Mouse (Mus musculus) liver, adult 2 months (tissue): ENCODE measurements at regions not wholly inside any gene's neighbourhood (a gene's known extent, or its start where the extent isn't known, plus 50 kb on each side); places are given as distances from the start of the nearest gene placed in this dataset.

Experiments used
- DNase-seq: peaks from one replicate; pipeline ENCODE4 v3.0.0-alpha.2; 2011; ENCODE audit warnings: low read depth, low spot score; ENCODE audit errors: extremely low read depth
- H3K27ac ChIP-seq: fragments of 200-500 bp; replicated peaks from 2 replicates; pipeline ENCODE4 v1.5.1; 2012; ENCODE audit warnings: low read depth, mild to moderate bottlenecking, control low read depth, inconsistent platforms, low read length; ENCODE audit not compliant: insufficient read depth
- H3K27me3 ChIP-seq: fragments of 200-500 bp; 2 replicates; pipeline ENCODE4 v1.6.1; 2012; ENCODE audit warnings: mild to moderate bottlenecking, moderate library complexity, low read length, inconsistent platforms; ENCODE audit not compliant: control insufficient read depth, insufficient read depth
- H3K36me3 ChIP-seq: fragments of 200-500 bp; 2 replicates; pipeline ENCODE4 v1.6.1; 2012; ENCODE audit warnings: low read length, inconsistent platforms; ENCODE audit not compliant: control insufficient read depth, insufficient read depth
- H3K4me1 ChIP-seq: fragments of 200-500 bp; 2 replicates; pipeline ENCODE4 v1.6.1; 2011; ENCODE audit warnings: low read length; ENCODE audit not compliant: control insufficient read depth, insufficient read depth
- H3K4me3 ChIP-seq: fragments of 200-500 bp; 2 replicates; pipeline ENCODE4 v1.5.1; 2011; ENCODE audit warnings: low read depth, mild to moderate bottlenecking, control low read depth, low read length, moderate library complexity; ENCODE audit not compliant: insufficient read depth
- H3K79me2 ChIP-seq: fragments of 200-500 bp; 2 replicates; pipeline ENCODE4 v1.6.1; 2012; ENCODE audit warnings: inconsistent platforms, mild to moderate bottlenecking, low read length, moderate library complexity; ENCODE audit not compliant: control insufficient read depth, insufficient read depth
- H3K9ac ChIP-seq: fragments of 200-500 bp; 2 replicates; pipeline ENCODE4 v1.6.1; 2012; ENCODE audit warnings: low read depth, mild to moderate bottlenecking, control low read depth, inconsistent platforms, low read length
- CTCF ChIP-seq: fragments of 200-500 bp; IDR thresholded peaks from 2 replicates; pipeline ENCODE4 v1.5.1; 2011; ENCODE audit warnings: low read depth, low read length, control low read depth
- POLR2A ChIP-seq: fragments of 200-500 bp; IDR thresholded peaks from 2 replicates; pipeline ENCODE4 v1.6.1; 2011; ENCODE audit warnings: low read length, control low read depth; ENCODE audit not compliant: insufficient read depth; ENCODE audit errors: extremely low read depth
- WGBS: fragments of 180-500 bp; shearing (Covaris S2); methylation state at CpG from one replicate; pipeline ENCODE4 v1.1.7; 2018; 5-methylcytosine and 5-hydroxymethylcytosine counted together

- H3K36me3 ChIP-seq = no peaks in the 10 kb centered on the region
- H3K9ac ChIP-seq = no peak overlapping the region
- DNase-seq = no peak
- H3K27ac ChIP-seq = no peak overlapping the region
- WGBS = 69% methylated on average over 2 of the region's 2 CpGs
- no peaks in the 10 kb centered on the region for H3K79me2 ChIP-seq
- no peak overlapping the region for H3K4me3 ChIP-seq
- H3K4me1 ChIP-seq = no peaks in the 10 kb centered on the region
- no peak for TF ChIP-seq POLR2A
- no peak for TF ChIP-seq CTCF
- no peaks in the 10 kb centered on the region for H3K27me3 ChIP-seq
Observed at GRCm38 (mm10) chr3:45602278-45602677, 224.1 kb downstream of the Pcdh10 start.

GRCm38 (mm10) chr3:45603151-45603550, 225.0 kb downstream of the Pcdh10 start:
- H3K27me3 ChIP-seq = no peaks in the 10 kb centered on the region
- 79% methylated on average over 5 of the region's 5 CpGs for WGBS
- no peak for TF ChIP-seq POLR2A
- no peak for TF ChIP-seq CTCF

GRCm38 (mm10) chr3:45620729-45621128, 242.5 kb downstream of the Pcdh10 start:
- TF ChIP-seq CTCF (no peak), POLR2A (no peak)
- H3K36me3 ChIP-seq = no peaks in the 10 kb centered on the region
- no peak overlapping the region for H3K4me3 ChIP-seq
- H3K27me3 ChIP-seq = no peaks in the 10 kb centered on the region
- DNase-seq = no peak
- H3K79me2 ChIP-seq = no peaks in the 10 kb centered on the region
- H3K4me1 ChIP-seq = no peaks in the 10 kb centered on the region
- H3K9ac ChIP-seq = no peak overlapping the region
- H3K27ac ChIP-seq = no peak overlapping the region

More at GRCm38 (mm10) chr3:45603151-45603550, 225.0 kb downstream of the Pcdh10 start:
- Histone ChIP-seq H3K27ac (no peak overlapping the region), H3K79me2 (no peaks in the 10 kb centered on the region), H3K9ac (no peak overlapping the region), H3K36me3 (no peaks in the 10 kb centered on the region), H3K4me1 (no peaks in the 10 kb centered on the region), H3K4me3 (no peak overlapping the region)
- no peak for DNase-seq

GRCm38 (mm10) chr3:45645856-45646450, 267.8 kb downstream of the Pcdh10 start:
- no peak overlapping the region for H3K9ac ChIP-seq
- DNase-seq = no peak
- H3K4me3 ChIP-seq = no peak overlapping the region
- no peaks in the 10 kb centered on the region for H3K79me2 ChIP-seq
- TF ChIP-seq CTCF = no peak
- TF ChIP-seq POLR2A = no peak
- WGBS = 82% methylated on average over 6 of the region's 6 CpGs
- H3K36me3 ChIP-seq = no peaks in the 10 kb centered on the region
- H3K4me1 ChIP-seq = no peaks in the 10 kb centered on the region
- H3K27ac ChIP-seq = no peak overlapping the region
- H3K27me3 ChIP-seq = no peaks in the 10 kb centered on the region

GRCm38 (mm10) chr3:45649361-45649760, 271.2 kb downstream of the Pcdh10 start:
- TF ChIP-seq CTCF = no peak
- TF ChIP-seq POLR2A = no peak
- no peak for DNase-seq
- no peak overlapping the region for H3K4me3 ChIP-seq
- H3K27ac ChIP-seq = no peak overlapping the region
- H3K9ac ChIP-seq = no peak overlapping the region
- no peaks in the 10 kb centered on the region for H3K4me1 ChIP-seq
- H3K79me2 ChIP-seq = no peaks in the 10 kb centered on the region
- no peaks in the 10 kb centered on the region for H3K36me3 ChIP-seq
- no peaks in the 10 kb centered on the region for H3K27me3 ChIP-seq

- Histone ChIP-seq H3K79me2 (no peaks in the 10 kb centered on the region), H3K27ac (no peak overlapping the region), H3K27me3 (no peaks in the 10 kb centered on the region), H3K9ac (no peak overlapping the region), H3K4me3 (no peak overlapping the region), H3K4me1 (no peaks in the 10 kb centered on the region), H3K36me3 (no peaks in the 10 kb centered on the region)
- no peak for DNase-seq
- 90% methylated on average over 5 of the region's 5 CpGs for WGBS
- TF ChIP-seq CTCF (no peak), POLR2A (no peak)
Observed at GRCm38 (mm10) chr3:45657023-45657422, 278.8 kb downstream of the Pcdh10 start.
